Mouse (Mus musculus) stomach, postnatal 0 days (tissue): ENCODE results near the gene Fn3k. TPM values are rescaled to one million over a fixed set of nuclear protein-coding genes. Genes with fewer than 3 reads are reported as not detected.

Experiments
- ATAC-seq: fragments of 200-750 bp; cut with Nextera tagmentation; 2 replicates; pipeline ENCODE4 v1.8.0; 2017; ENCODE audit not compliant: low FRiP score, low TSS enrichment
- DNase-seq: peaks from one replicate; pipeline ENCODE4 v3.0.0-alpha.2; 2016; ENCODE audit warnings: low spot score
- H3K27ac ChIP-seq: fragments of 300-500 bp; sonication (generic); replicated peaks from 2 replicates; pipeline ENCODE4 v1.5.1; 2014; ENCODE audit warnings: mild to moderate bottlenecking, control low read depth
- H3K27me3 ChIP-seq: fragments of 300-500 bp; sonication (generic); 2 replicates; pipeline ENCODE4 v1.6.1; 2014; ENCODE audit warnings: low read length; ENCODE audit not compliant: control insufficient read depth, insufficient read depth
- H3K36me3 ChIP-seq: fragments of 300-500 bp; sonication (generic); 2 replicates; pipeline ENCODE4 v1.6.1; 2014; ENCODE audit warnings: low read length, mixed read lengths; ENCODE audit not compliant: control insufficient read depth, insufficient read depth
- H3K4me1 ChIP-seq: fragments of 300-500 bp; sonication (generic); replicated peaks from 2 replicates; pipeline ENCODE4 v1.6.1; 2014; ENCODE audit warnings: antibody characterized with exemption; ENCODE audit not compliant: control insufficient read depth, insufficient read depth
- H3K4me2 ChIP-seq: fragments of 300-500 bp; sonication (generic); replicated peaks from 2 replicates; pipeline ENCODE4 v1.6.1; 2014; ENCODE audit warnings: low read depth, mild to moderate bottlenecking, control low read depth, moderate library complexity
- H3K4me3 ChIP-seq: fragments of 300-500 bp; sonication (generic); 2 replicates; pipeline ENCODE4 v1.5.1; 2014; ENCODE audit warnings: low read depth, low read length, control low read depth
- H3K9ac ChIP-seq: fragments of 300-500 bp; sonication (generic); 2 replicates; pipeline ENCODE4 v1.6.1; 2014; ENCODE audit warnings: mild to moderate bottlenecking, low read length, control low read depth, mixed read lengths
- H3K9me3 ChIP-seq: fragments of 300-500 bp; sonication (generic); 2 replicates; pipeline ENCODE4 v1.6.1; 2016; ENCODE audit warnings: low read length; ENCODE audit not compliant: control insufficient read depth
- CTCF ChIP-seq: IDR thresholded peaks from 2 replicates; pipeline ENCODE4 v1.5.1; 2016; ENCODE audit warnings: antibody characterized with exemption, low read depth, mild to moderate bottlenecking, moderate library complexity
- EP300 ChIP-seq: optimal IDR thresholded peaks from 2 replicates; pipeline ENCODE3; 2016; ENCODE audit warnings: antibody characterized with exemption
- WGBS: fragments of 180-500 bp; shearing (Covaris S2); extraction: QIAGEN DNeasy Blood & Tissue Kit; methylation state at CpG from one replicate; pipeline ENCODE4 v1.1.7; 2014; 5-methylcytosine and 5-hydroxymethylcytosine counted together
- polyA plus RNA-seq: library from polyadenylated mRNA; unstranded; fragments of >200 nt; fragmentation: Nextera tagmentation; extraction: Ambion mirVana; gene quantifications from 2 replicates; pipeline ENCODE4 v1.2.1, GENCODE M21; 2015

The Fn3k gene
- polyA plus RNA-seq, 1 experiment from 2014 or later: 0.44 TPM

DNA sequence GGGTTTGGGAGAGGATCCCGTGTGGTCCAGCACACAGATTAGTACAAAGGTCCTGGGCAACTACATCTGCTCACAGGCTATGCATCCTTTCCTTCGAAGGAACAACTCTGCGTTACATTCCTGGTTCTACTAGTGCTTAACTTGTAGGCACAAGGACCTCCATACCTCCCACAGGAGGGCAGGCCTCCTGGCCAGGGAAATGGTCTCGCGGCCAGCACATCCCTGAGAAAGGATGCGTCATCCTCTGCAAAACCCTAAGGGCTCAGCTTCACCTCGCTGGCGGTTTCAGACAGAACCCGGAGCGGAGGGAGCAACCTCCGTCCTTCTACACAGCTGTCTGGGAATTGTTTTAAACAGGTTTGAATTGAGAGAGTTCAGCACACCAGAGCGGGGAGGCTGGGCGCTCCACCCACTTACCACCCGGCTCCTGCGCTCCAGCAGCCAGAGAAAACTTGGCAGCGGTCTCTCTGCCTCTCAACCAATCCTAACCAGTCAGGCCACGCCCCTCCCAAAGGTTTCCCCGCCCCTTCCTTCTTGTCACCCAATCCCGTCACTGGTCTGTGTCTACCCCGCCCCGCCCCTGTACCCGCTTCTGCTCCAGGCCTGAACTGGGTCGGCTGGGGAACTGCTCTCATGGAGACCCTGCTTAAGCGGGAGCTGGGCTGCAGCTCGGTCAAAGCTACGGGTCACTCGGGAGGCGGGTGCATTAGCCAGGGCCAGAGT, 13.7 kb upstream of the Fn3k start, which contains the start of gene Fn3krp:
Fn3krp (plus strand) TSS at position 572 of the 723 bp plus-strand sequence.
- ATAC-seq (peak; percentile 100), DNase-seq (peak; percentile 100)
- Histone ChIP-seq H3K27ac (peak within 1 kb of the TSS; percentile 46; the same call in 1 of the 2 replicates), H3K4me3 (peak within 1 kb of the TSS; percentile 71), H3K4me2 (peak within 1 kb of the TSS; percentile 90), H3K9ac (peak within 1 kb of the TSS; percentile 75), H3K36me3 (no peaks in the 10 kb centered on the region), H3K4me1 (no peaks in the 10 kb centered on the region), H3K9me3 (no peaks in the 10 kb centered on the region), H3K27me3 (no peaks in the 10 kb centered on the region)
- peak; percentile 64 for TF ChIP-seq CTCF
- TF ChIP-seq EP300: no peak
- WGBS: under 1% methylated on average over 28 of the region's 28 CpGs

DNA sequence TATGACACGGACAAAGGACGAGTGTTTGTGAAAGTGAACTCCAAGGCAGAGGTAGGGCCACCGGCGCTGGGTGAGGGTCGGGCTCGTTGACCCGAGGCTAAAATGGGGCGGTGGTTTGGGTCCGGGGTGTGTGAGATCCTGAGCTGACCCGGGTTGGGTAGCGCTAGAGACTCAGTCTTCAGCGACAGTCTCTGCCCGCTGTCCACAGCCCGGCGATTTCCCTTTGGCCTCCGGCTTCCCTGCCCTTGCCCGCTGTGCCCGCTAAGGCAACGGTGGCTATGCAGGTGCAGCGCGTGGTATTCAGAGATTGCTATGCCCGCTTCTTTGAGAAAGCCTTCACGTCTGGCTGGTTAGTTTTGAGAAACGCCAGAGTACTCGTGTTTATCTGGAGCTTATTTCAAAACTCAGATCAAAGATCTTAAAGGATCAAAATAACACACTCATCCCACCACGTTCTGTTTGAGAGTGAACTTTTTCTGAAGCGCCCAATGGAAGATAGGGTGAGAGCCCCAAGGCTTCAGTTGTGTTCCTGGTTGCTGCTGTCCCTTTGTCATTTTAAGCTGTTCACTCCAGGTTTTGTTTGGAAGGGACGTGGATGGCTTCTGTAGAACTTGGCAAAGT, 13.1 kb upstream of the Fn3k start:
- H3K4me2 ChIP-seq: peak overlapping the region; percentile 90
- H3K4me1 ChIP-seq: no peaks in the 10 kb centered on the region
- H3K9me3 ChIP-seq: no peaks in the 10 kb centered on the region
- H3K27me3 ChIP-seq: no peaks in the 10 kb centered on the region
- H3K27ac ChIP-seq: peak overlapping the region; percentile 46; the same call in 1 of the 2 replicates
- no peak for TF ChIP-seq CTCF
- no peak for TF ChIP-seq EP300
- ATAC-seq (peak; percentile 59; the same call in 1 of the 2 replicates), DNase-seq (no peak)
- no peaks in the 10 kb centered on the region for H3K36me3 ChIP-seq
- peak overlapping the region; percentile 71 for H3K4me3 ChIP-seq
- H3K9ac ChIP-seq: peak overlapping the region; percentile 75
- under 1% methylated on average over 28 of the region's 28 CpGs for WGBS

DNA sequence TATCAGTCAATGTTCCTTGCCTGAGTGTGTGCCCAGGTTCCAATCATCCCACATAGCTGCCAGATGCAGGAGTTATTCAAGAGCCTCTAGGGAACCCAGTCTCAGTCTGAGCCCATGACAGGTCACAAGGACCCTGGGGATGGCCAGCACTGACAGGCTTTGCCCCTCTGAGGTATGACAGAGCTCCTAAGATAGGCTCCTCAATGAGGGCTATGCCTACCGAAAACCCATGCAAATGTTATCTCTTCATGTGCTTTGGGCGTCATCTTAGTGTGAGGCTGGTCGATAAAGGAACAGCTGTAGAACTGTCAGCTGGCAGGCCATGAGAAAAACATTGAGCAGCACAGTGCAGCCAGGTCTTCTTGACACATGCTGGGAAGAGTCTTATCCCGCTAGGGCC, 1.3 kb upstream of the Fn3k start:
- Histone ChIP-seq H3K9ac (no peak overlapping the region), H3K4me1 (no peaks in the 10 kb centered on the region; the same call in 1 of the 2 replicates), H3K27ac (no peak overlapping the region), H3K36me3 (no peaks in the 10 kb centered on the region; the same call in 1 of the 2 replicates), H3K4me3 (no peak overlapping the region), H3K4me2 (no peak overlapping the region), H3K9me3 (no peaks in the 10 kb centered on the region), H3K27me3 (no peaks in the 10 kb centered on the region)
- TF ChIP-seq CTCF (no peak), EP300 (no peak)
- ATAC-seq: no peak
- no peak for DNase-seq
- WGBS: 82% methylated on average over 4 of the region's 4 CpGs

DNA sequence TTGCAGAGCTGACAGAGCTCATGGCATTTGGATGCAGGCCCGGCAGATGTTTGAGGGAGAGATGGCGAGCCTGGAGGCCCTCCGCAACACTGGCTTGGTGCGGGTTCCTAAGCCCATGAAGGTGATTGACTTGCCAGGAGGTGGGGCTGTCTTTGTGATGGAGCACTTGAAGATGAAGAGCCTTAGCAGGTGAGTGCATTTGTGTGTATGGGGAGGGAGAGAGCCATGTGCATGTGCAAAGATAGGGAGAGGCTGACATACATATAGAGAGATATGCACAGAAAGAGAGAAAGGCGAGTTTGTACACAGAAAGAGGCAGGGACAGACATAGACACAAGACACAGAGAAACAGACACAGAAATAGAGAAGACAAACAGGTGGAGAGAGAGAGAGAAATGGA, 2.5 kb downstream of the Fn3k start:
- Histone ChIP-seq H3K4me2 (no peak overlapping the region), H3K4me3 (no peak overlapping the region), H3K4me1 (no peaks in the 10 kb centered on the region; the same call in 1 of the 2 replicates), H3K27ac (no peak overlapping the region), H3K27me3 (no peaks in the 10 kb centered on the region), H3K9ac (no peak overlapping the region), H3K9me3 (no peaks in the 10 kb centered on the region), H3K36me3 (no peaks in the 10 kb centered on the region)
- no peak for DNase-seq
- WGBS: 74% methylated on average over 5 of the region's 5 CpGs
- no peak for ATAC-seq
- TF ChIP-seq CTCF (no peak), EP300 (no peak)

GRCm38 (mm10) chr11:121439686-121440292, 5.1 kb downstream of the Fn3k start:
- Histone ChIP-seq H3K4me1 (no peaks in the 10 kb centered on the region), H3K36me3 (no peaks in the 10 kb centered on the region), H3K27me3 (no peaks in the 10 kb centered on the region), H3K9ac (no peak overlapping the region), H3K4me2 (no peak overlapping the region), H3K4me3 (no peak overlapping the region), H3K9me3 (no peaks in the 10 kb centered on the region), H3K27ac (no peak overlapping the region)
- TF ChIP-seq EP300: no peak
- no peak for TF ChIP-seq CTCF
- WGBS: 59% methylated on average over 5 of the region's 5 CpGs
- ATAC-seq (no peak), DNase-seq (no peak)

GRCm38 (mm10) chr11:121441653-121442052, 6.9 kb downstream of the Fn3k start:
- WGBS: 91% methylated on average over 4 of the region's 4 CpGs
- H3K4me2 ChIP-seq: no peak overlapping the region
- ATAC-seq (no peak), DNase-seq (no peak)
- no peaks in the 10 kb centered on the region for H3K9me3 ChIP-seq
- no peak overlapping the region for H3K4me3 ChIP-seq
- no peak overlapping the region for H3K9ac ChIP-seq
- no peak overlapping the region for H3K27ac ChIP-seq
- H3K4me1 ChIP-seq: no peaks in the 10 kb centered on the region
- TF ChIP-seq CTCF (no peak), EP300 (no peak)
- no peaks in the 10 kb centered on the region for H3K36me3 ChIP-seq
- H3K27me3 ChIP-seq: no peaks in the 10 kb centered on the region
